Comparison of ENCODE assay signal across 13 mouse cellular contexts in the genomic region with DNA sequence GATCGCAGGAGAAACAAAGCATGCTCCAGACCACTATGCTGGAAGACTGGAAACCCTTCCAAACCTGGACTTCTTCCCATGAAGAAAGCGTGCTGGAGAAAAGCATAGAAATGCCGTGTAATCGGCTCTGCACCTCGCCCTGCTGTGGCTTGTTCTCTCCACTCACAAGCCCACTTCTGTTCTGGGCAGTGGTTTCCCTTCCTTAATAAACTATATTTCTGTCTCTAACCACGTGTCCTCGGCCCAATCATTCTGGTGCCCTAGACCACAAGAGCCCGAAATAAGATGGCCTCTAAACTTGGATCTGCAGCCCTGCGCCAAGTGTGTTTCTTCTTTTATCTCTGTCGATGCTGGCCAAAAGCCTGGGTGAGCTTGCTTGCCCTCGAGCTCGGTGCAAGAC. TPM values are rescaled to one million over a fixed set of nuclear protein-coding genes. Genes with fewer than 3 reads are reported as not detected.
DNase-seq lines count a peak whose midpoint lies in the region; ATAC-seq and TF ChIP-seq lines count a peak whose summit lies in the region.
"Had no signal": no experiment of that assay in that cellular context is flagged by ENCODE, and none has a peak within 500 bp of the region (broad histone marks: within the 10 kb centered on the region; RNA-seq: fewer than 3 reads in every experiment).

No protein-coding gene starts in this region.

- no peaks in the 10 kb centered on the region for H3K27me3 ChIP-seq in erythroblast, embryonic 14.5 days (ENCODE audit: control insufficient read depth)
- no peaks in the 10 kb centered on the region for H3K27me3 ChIP-seq in heart, postnatal 0 days (ENCODE audit: control insufficient read depth, insufficient read depth, low read length)
- H3K27me3 ChIP-seq in hindbrain, embryonic 14.5 days (ENCODE audit: control insufficient read depth, insufficient read depth, low read length): no peaks in the 10 kb centered on the region
- H3K27me3 ChIP-seq: limb, embryonic 15.5 days; stomach, embryonic 15.5 days had no signal

- H3K4me3 ChIP-seq in erythroblast, embryonic 14.5 days (replicated peaks): peak overlapping the region; percentile 35
- H3K4me3 ChIP-seq in heart, postnatal 0 days (ENCODE audit: low read depth, low read length): no peak overlapping the region
- H3K4me3 ChIP-seq in hindbrain, embryonic 14.5 days (replicated peaks; ENCODE audit: low read length): no peak overlapping the region
- H3K4me3 ChIP-seq: limb, embryonic 15.5 days; stomach, embryonic 15.5 days had no signal

- TF ChIP-seq CTCF in heart, postnatal 0 days (IDR thresholded peaks at IDR 0.05; ENCODE audit: low read depth): no peak

- peaks cover 97% of the 10 kb centered on the region for H3K4me1 ChIP-seq in erythroblast, embryonic 14.5 days (ENCODE audit: control insufficient read depth)
- peaks cover 12% of the 10 kb centered on the region for H3K4me1 ChIP-seq in heart, postnatal 0 days (ENCODE audit: control insufficient read depth, insufficient read depth)
- H3K4me1 ChIP-seq in hindbrain, embryonic 14.5 days (replicated peaks; ENCODE audit: control insufficient read depth, insufficient read depth, low read length): no peaks in the 10 kb centered on the region
- H3K4me1 ChIP-seq: limb, embryonic 15.5 days; stomach, embryonic 15.5 days had no signal

- ATAC-seq in erythroblast, adult 5-6 weeks (replicated peaks; ENCODE audit: low FRiP score, poor library complexity, severe bottlenecking): no peak
- ATAC-seq in heart, postnatal 0 days (ENCODE audit: insufficient read depth, low read depth): no peak
- peak; percentile 74 for ATAC-seq in megakaryocyte, adult 5-6 weeks (ENCODE audit: poor library complexity, severe bottlenecking)
- no peak for ATAC-seq in hindbrain, embryonic 14.5 days (ENCODE audit: low FRiP score)
- ATAC-seq: forebrain, embryonic 16.5 days had no signal

- no peak for TF ChIP-seq EP300 in heart, postnatal 0 days (IDR thresholded peaks at IDR 0.05; ENCODE audit: low read depth)

- no peaks in the 10 kb centered on the region for H3K9me3 ChIP-seq in erythroblast, embryonic 14.5 days (ENCODE audit: control insufficient read depth, low read length)
- no peaks in the 10 kb centered on the region for H3K9me3 ChIP-seq in heart, postnatal 0 days (replicated peaks; ENCODE audit: control insufficient read depth, low read length)
- no peaks in the 10 kb centered on the region for H3K9me3 ChIP-seq in hindbrain, embryonic 14.5 days (ENCODE audit: control insufficient read depth, low read length)
- H3K9me3 ChIP-seq: limb, embryonic 15.5 days; stomach, embryonic 15.5 days had no signal

- peak; percentile 79 for DNase-seq in A20 (ENCODE audit: low read depth, low spot score)
- DNase-seq in heart, postnatal 0 days (ENCODE audit: low spot score): no peak
- DNase-seq in ovary, postnatal 10 days (ENCODE audit: low spot score): no peak
- no peak for DNase-seq in hindbrain, embryonic 14.5 days (ENCODE audit: low spot score)
- no peak for DNase-seq in spleen, postnatal 4 days (ENCODE audit: low spot score in 2 of 2)
- DNase-seq: kidney, adult 9 months; right cerebral cortex, adult 18-20 months had no signal

- peaks cover 7% of the 10 kb centered on the region for H3K36me3 ChIP-seq in erythroblast, embryonic 14.5 days (ENCODE audit: control insufficient read depth)
- no peaks in the 10 kb centered on the region for H3K36me3 ChIP-seq in heart, postnatal 0 days (replicated peaks; ENCODE audit: control insufficient read depth, insufficient read depth, low read length)
- H3K36me3 ChIP-seq in hindbrain, embryonic 14.5 days (replicated peaks; ENCODE audit: control insufficient read depth, insufficient read depth): no peaks in the 10 kb centered on the region
- H3K36me3 ChIP-seq: limb, embryonic 15.5 days; stomach, embryonic 15.5 days had no signal

- H3K27ac ChIP-seq in heart, postnatal 0 days (ENCODE audit: low read depth): peak overlapping the region; percentile 15
- H3K27ac ChIP-seq in hindbrain, embryonic 14.5 days: no peak overlapping the region
- H3K27ac ChIP-seq: limb, embryonic 15.5 days; stomach, embryonic 15.5 days had no signal

- no peak overlapping the region for H3K4me2 ChIP-seq in heart, postnatal 0 days (ENCODE audit: low read depth, low read length)
- no peak overlapping the region for H3K4me2 ChIP-seq in hindbrain, embryonic 14.5 days (replicated peaks)
- H3K4me2 ChIP-seq: limb, embryonic 15.5 days; stomach, embryonic 15.5 days had no signal

- H3K9ac ChIP-seq in heart, postnatal 0 days (replicated peaks; ENCODE audit: low read depth, low read length): no peak overlapping the region
- no peak overlapping the region for H3K9ac ChIP-seq in hindbrain, embryonic 14.5 days
- H3K9ac ChIP-seq: limb, embryonic 15.5 days; stomach, embryonic 15.5 days had no signal

- 55% methylated on average over 12 of the region's 12 CpGs for WGBS in heart, postnatal 0 days
- WGBS in hindbrain, embryonic 14.5 days: 86% methylated on average over 12 of the region's 12 CpGs

RNA-seq across cellular contexts. Expression of gene Clint1, which starts 44.0 kb away (rescaled TPM):
- polyA plus RNA-seq in erythroblast, embryonic 14.5 days (2012): 1.7 and 2.0 TPM in 2 replicates
- 43.1 and 54.6 TPM in 2 replicates for total RNA-seq in erythroblast, adult 5-6 weeks (2015; ENCODE audit: low replicate concordance)
- 37.2 and 42.1 TPM in 2 replicates for total RNA-seq in erythroblast, adult 5-6 weeks (2017; ENCODE audit: low replicate concordance)
- total RNA-seq in heart, postnatal 0 days (2014; rRNA removed; ENCODE audit: low replicate concordance): 32.3 and 33.8 TPM in 2 replicates
- polyA plus RNA-seq in heart, postnatal 0 days (2015; fragmentation: Nextera tagmentation; extraction: Ambion mirVana): 28.8 and 30.1 TPM in 2 replicates
- total RNA-seq in megakaryocyte, adult 5-6 weeks (2015): 146 and 147 TPM in 2 replicates
- 172 and 194 TPM in 2 replicates for total RNA-seq in megakaryocyte, adult 5-6 weeks (2017)
- polyA plus RNA-seq in hindbrain, embryonic 14.5 days (2014; fragmentation: Nextera tagmentation; extraction: Ambion mirVana): 39.0 and 45.4 TPM in 2 replicates
